Mouse (Mus musculus) hindbrain, embryonic 10.5 days (tissue): Measurements from ENCODE around the gene Plet1. TPM values are rescaled to one million over a fixed set of nuclear protein-coding genes. Genes with fewer than 3 reads are reported as not detected.
A peak's percentile ranks its signal among the peaks of the same experiment; 100 is the strongest.

Experiments
- DNase-seq: peaks from one replicate; pipeline ENCODE4 v3.0.0-alpha.2; 2017; ENCODE audit warnings: low spot score
- H3K27ac ChIP-seq: fragments of 300-500 bp; sonication (generic); 2 replicates; pipeline ENCODE4 v1.5.1; 2016; ENCODE audit warnings: mild to moderate bottlenecking, moderate library complexity
- H3K27me3 ChIP-seq: fragments of 300-500 bp; sonication (generic); 2 replicates; pipeline ENCODE4 v1.6.1; 2016; ENCODE audit warnings: mild to moderate bottlenecking; ENCODE audit not compliant: poor library complexity, insufficient read depth, severe bottlenecking
- H3K36me3 ChIP-seq: fragments of 300-500 bp; sonication (generic); 2 replicates; pipeline ENCODE4 v1.6.1; 2016; ENCODE audit warnings: mild to moderate bottlenecking, moderate library complexity
- H3K4me1 ChIP-seq: fragments of 300-500 bp; sonication (generic); replicated peaks from 2 replicates; pipeline ENCODE4 v1.6.1; 2016; ENCODE audit warnings: mild to moderate bottlenecking
- H3K4me3 ChIP-seq: fragments of 300-500 bp; sonication (generic); 2 replicates; pipeline ENCODE4 v1.5.1; 2016; ENCODE audit warnings: mild to moderate bottlenecking, moderate library complexity
- H3K9me3 ChIP-seq: fragments of 300-500 bp; sonication (generic); 2 replicates; pipeline ENCODE4 v1.6.1; 2016; ENCODE audit warnings: mild to moderate bottlenecking, moderate library complexity
- whole genome bisulfite sequencing: fragments of 180-500 bp; shearing (Covaris S2); methylation state at CpG from one replicate; pipeline ENCODE4 v1.1.7; 2016; 5-methylcytosine and 5-hydroxymethylcytosine counted together
- polyA plus RNA-seq: library from polyadenylated mRNA; unstranded; fragments of >200 nt; fragmentation: Nextera tagmentation; extraction: Ambion mirVana; gene quantifications from 2 replicates; pipeline ENCODE4 v1.2.1, GENCODE M21; 2016

Plet1 gene
- polyA plus RNA-seq: 1.0 and 1.2 TPM in 2 replicates

GRCm38 (mm10) chr9:50494311-50494710 lies at the start of gene Plet1:
Plet1 (plus strand) TSS chr9:50494525.
- no peak for DNase-seq
- Histone ChIP-seq H3K36me3 (no peaks in the 10 kb centered on the region), H3K27ac (no peak within 1 kb of the TSS), H3K27me3 (no peaks in the 10 kb centered on the region), H3K9me3 (no peaks in the 10 kb centered on the region), H3K4me1 (peaks cover 21% of the 10 kb centered on the region), H3K4me3 (no peak within 1 kb of the TSS)
- 83% methylated on average over 6 of the region's 6 CpGs for WGBS

- Histone ChIP-seq H3K36me3 (no peaks in the 10 kb centered on the region), H3K4me1 (peaks cover 26% of the 10 kb centered on the region), H3K27me3 (no peaks in the 10 kb centered on the region), H3K9me3 (peaks cover 4% of the 10 kb centered on the region; the same call in 1 of the 2 replicates), H3K4me3 (no peak overlapping the region), H3K27ac (peak overlapping the region; percentile 59)
- 71% methylated on average over 13 of the region's 13 CpGs for WGBS
- DNase-seq: no peak
These were observed 45.3 kb upstream of the Plet1 start for GRCm38 (mm10) chr9:50449048-50449447.

- H3K27ac ChIP-seq: peak overlapping the region; percentile 83
- no peaks in the 10 kb centered on the region for H3K27me3 ChIP-seq
- H3K36me3 ChIP-seq: no peaks in the 10 kb centered on the region
- DNase-seq: peak; percentile 63
- peaks cover 26% of the 10 kb centered on the region for H3K4me1 ChIP-seq
- H3K9me3 ChIP-seq: no peaks in the 10 kb centered on the region
- WGBS: 54% methylated on average over 9 of the region's 9 CpGs
- H3K4me3 ChIP-seq: peak overlapping the region; percentile 16; the same call in 1 of the 2 replicates
These were observed 42.7 kb upstream of the Plet1 start for GRCm38 (mm10) chr9:50451456-50452218.

- Histone ChIP-seq H3K9me3 (no peaks in the 10 kb centered on the region), H3K4me1 (peaks cover 26% of the 10 kb centered on the region), H3K36me3 (no peaks in the 10 kb centered on the region), H3K27me3 (no peaks in the 10 kb centered on the region), H3K4me3 (peak overlapping the region; percentile 30), H3K27ac (peak overlapping the region; percentile 83)
- 19% methylated on average over 10 of the region's 10 CpGs for WGBS
- peak; percentile 84 for DNase-seq
These were observed 42.0 kb upstream of the Plet1 start for GRCm38 (mm10) chr9:50452303-50452775.

- Histone ChIP-seq H3K4me1 (peaks cover 5% of the 10 kb centered on the region), H3K4me3 (no peak overlapping the region), H3K27ac (no peak overlapping the region), H3K27me3 (no peaks in the 10 kb centered on the region), H3K9me3 (no peaks in the 10 kb centered on the region), H3K36me3 (no peaks in the 10 kb centered on the region)
- WGBS: 89% methylated on average over 7 of the region's 7 CpGs
- DNase-seq: no peak
These were observed 36.7 kb upstream of the Plet1 start for GRCm38 (mm10) chr9:50457596-50457995.

- H3K9me3 ChIP-seq: no peaks in the 10 kb centered on the region
- H3K27me3 ChIP-seq: no peaks in the 10 kb centered on the region
- no peaks in the 10 kb centered on the region for H3K36me3 ChIP-seq
- H3K4me3 ChIP-seq: no peak overlapping the region
- H3K4me1 ChIP-seq: peaks cover 6% of the 10 kb centered on the region
- H3K27ac ChIP-seq: no peak overlapping the region
- 65% methylated on average over 2 of the region's 2 CpGs for WGBS
- DNase-seq: no peak
These were observed 34.8 kb upstream of the Plet1 start for GRCm38 (mm10) chr9:50459537-50459936.

- H3K4me1 ChIP-seq: peaks cover 6% of the 10 kb centered on the region
- H3K36me3 ChIP-seq: no peaks in the 10 kb centered on the region
- peak overlapping the region; percentile 60 for H3K27ac ChIP-seq
- no peaks in the 10 kb centered on the region for H3K27me3 ChIP-seq
- whole genome bisulfite sequencing: 49% methylated on average over 19 of the region's 19 CpGs
- no peaks in the 10 kb centered on the region for H3K9me3 ChIP-seq
- DNase-seq: peak; percentile 72
- H3K4me3 ChIP-seq: peak overlapping the region; percentile 30
These were observed 31.7 kb upstream of the Plet1 start for GRCm38 (mm10) chr9:50462494-50463204.

GRCm38 (mm10) chr9:50463205-50463508 lies 31.2 kb upstream of the Plet1 start:
- peaks cover 6% of the 10 kb centered on the region for H3K4me1 ChIP-seq
- no peaks in the 10 kb centered on the region for H3K27me3 ChIP-seq
- no peak for DNase-seq
- WGBS: 42% methylated on average over 4 of the region's 4 CpGs
- no peak overlapping the region for H3K4me3 ChIP-seq
- no peaks in the 10 kb centered on the region for H3K36me3 ChIP-seq
- H3K9me3 ChIP-seq: no peaks in the 10 kb centered on the region
- no peak overlapping the region for H3K27ac ChIP-seq

GRCm38 (mm10) chr9:50470377-50471100 lies 23.8 kb upstream of the Plet1 start:
- Histone ChIP-seq H3K9me3 (no peaks in the 10 kb centered on the region), H3K4me1 (no peaks in the 10 kb centered on the region; the same call in 1 of the 2 replicates), H3K27me3 (no peaks in the 10 kb centered on the region), H3K27ac (no peak overlapping the region), H3K36me3 (no peaks in the 10 kb centered on the region), H3K4me3 (no peak overlapping the region)
- WGBS: 87% methylated on average over 5 of the region's 5 CpGs
- DNase-seq: no peak

- no peak for DNase-seq
- Histone ChIP-seq H3K27ac (no peak overlapping the region), H3K9me3 (no peaks in the 10 kb centered on the region), H3K4me3 (no peak overlapping the region), H3K36me3 (no peaks in the 10 kb centered on the region), H3K27me3 (no peaks in the 10 kb centered on the region), H3K4me1 (peaks cover 7% of the 10 kb centered on the region; the same call in 1 of the 2 replicates)
- WGBS: 82% methylated on average over 13 of the region's 13 CpGs
These were observed 23.0 kb upstream of the Plet1 start for GRCm38 (mm10) chr9:50471181-50471901.

- Histone ChIP-seq H3K9me3 (no peaks in the 10 kb centered on the region), H3K4me3 (no peak overlapping the region), H3K36me3 (no peaks in the 10 kb centered on the region), H3K27ac (no peak overlapping the region), H3K27me3 (no peaks in the 10 kb centered on the region), H3K4me1 (peaks cover 14% of the 10 kb centered on the region; the same call in 1 of the 2 replicates)
- WGBS: 86% methylated on average over 7 of the region's 7 CpGs
- no peak for DNase-seq
These were observed 19.0 kb upstream of the Plet1 start for GRCm38 (mm10) chr9:50475318-50475717.

- DNase-seq: no peak
- no peaks in the 10 kb centered on the region for H3K27me3 ChIP-seq
These were observed 18.6 kb upstream of the Plet1 start for GRCm38 (mm10) chr9:50475745-50476144.

More at GRCm38 (mm10) chr9:50475745-50476144, 18.6 kb upstream of the Plet1 start:
- WGBS: 67% methylated on average over 8 of the region's 8 CpGs
- no peak overlapping the region for H3K4me3 ChIP-seq
- H3K4me1 ChIP-seq: peaks cover 14% of the 10 kb centered on the region; the same call in 1 of the 2 replicates
- H3K27ac ChIP-seq: 0 out of 2 replicates have a peak overlapping the region, but pooled peaks have one; percentile 35
- no peaks in the 10 kb centered on the region for H3K36me3 ChIP-seq
- no peaks in the 10 kb centered on the region for H3K9me3 ChIP-seq
